Mouse (Mus musculus) CH12.LX (cell line): ENCODE results near the gene Ccl22. TPM values are rescaled to one million over a fixed set of nuclear protein-coding genes. Genes with fewer than 3 reads are reported as not detected.

Experiments used
- DNase-seq: peaks from one replicate; pipeline ENCODE4 v3.0.0-alpha.2; 2013; ENCODE audit errors: extremely low read depth
- H3K27ac ChIP-seq: 2 replicates; pipeline ENCODE4 v1.5.1; 2012; ENCODE audit warnings: low read depth, mild to moderate bottlenecking, control low read depth, moderate library complexity; ENCODE audit not compliant: insufficient read depth
- H3K27me3 ChIP-seq: replicated peaks from 2 replicates; pipeline ENCODE3; 2012; ENCODE audit warnings: inconsistent platforms
- H3K36me3 ChIP-seq, 2 experiments: replicated peaks in 1 of 2; 2 replicates each; pipeline versions ENCODE3 to v1.6.1; 2012; ENCODE audit warnings: inconsistent platforms in 1 of 2, low read length in 1 of 2, mild to moderate bottlenecking in 1 of 2, mixed read lengths in 1 of 2, moderate library complexity in 1 of 2; ENCODE audit not compliant: control insufficient read depth in 1 of 2, insufficient read depth in 1 of 2
- H3K4me1 ChIP-seq, 2 experiments: 2 replicates each; pipeline ENCODE4 v1.6.1; 2012; ENCODE audit warnings: inconsistent platforms in 1 of 2, moderate library complexity in 1 of 2; ENCODE audit not compliant: insufficient read depth in 2 of 2, control insufficient read depth in 1 of 2
- H3K4me2 ChIP-seq: 2 replicates; pipeline ENCODE4 v1.6.1; 2012; ENCODE audit warnings: low read depth, mild to moderate bottlenecking, control low read depth; ENCODE audit not compliant: poor library complexity, insufficient read depth, severe bottlenecking
- H3K4me3 ChIP-seq, 3 experiments: fragments of 150-350 bp in 1 of 3; sonication (generic) in 1 of 3; replicated peaks in 1 of 3; 2 replicates each; pipeline versions ENCODE3 to v1.5.1; 2011 to 2012; ENCODE audit warnings: low read depth in 2 of 3, low read length in 2 of 3, mild to moderate bottlenecking in 2 of 3, moderate library complexity in 2 of 3, control low read depth in 1 of 3, improper control_type of control experiment in 1 of 3, inconsistent platforms in 1 of 3, mixed read lengths in 1 of 3; ENCODE audit not compliant: poor library complexity in 1 of 3
- H3K79me2 ChIP-seq: replicated peaks from 2 replicates; pipeline ENCODE4 v1.6.1; 2012; ENCODE audit warnings: mild to moderate bottlenecking, moderate library complexity; ENCODE audit not compliant: control insufficient read depth, poor library complexity, insufficient read depth, severe bottlenecking; ENCODE audit errors: extremely low read depth
- H3K9ac ChIP-seq: 2 replicates; pipeline ENCODE4 v1.6.1; 2012; ENCODE audit warnings: low read depth, mild to moderate bottlenecking, control low read depth, moderate library complexity; ENCODE audit not compliant: insufficient read depth
- H3K9me3 ChIP-seq: replicated peaks from 2 replicates; pipeline ENCODE3; 2012; ENCODE audit warnings: low read length, inconsistent platforms, mixed read lengths
- BHLHE40 ChIP-seq: IDR thresholded peaks from 2 replicates; pipeline ENCODE4 v1.6.1; 2011; ENCODE audit warnings: mild to moderate bottlenecking, low read depth, low read length, improper control_type of control experiment
- CHD2 ChIP-seq: IDR thresholded peaks from 2 replicates; pipeline ENCODE4 v1.6.1; 2011; ENCODE audit warnings: low read length, improper control_type of control experiment
- CTCF ChIP-seq, 2 experiments: IDR thresholded peaks in 1 of 2; conservative IDR thresholded peaks in 1 of 2; 2 replicates each; pipeline ENCODE4 v1.5.1; 2011 to 2012; ENCODE audit warnings: low read depth in 2 of 2, low read length in 2 of 2, improper control_type of control experiment in 1 of 2, inconsistent platforms in 1 of 2, mild to moderate bottlenecking in 1 of 2, moderate library complexity in 1 of 2
- E2F4 ChIP-seq: IDR thresholded peaks from 2 replicates; pipeline ENCODE4 v1.6.1; 2011; ENCODE audit warnings: low read depth, low read length, improper control_type of control experiment; ENCODE audit not compliant: insufficient replicate concordance
- ELF1 ChIP-seq: IDR thresholded peaks from 2 replicates; pipeline ENCODE4 v1.6.1; 2014; ENCODE audit warnings: low read depth, mild to moderate bottlenecking, inconsistent platforms, low read length, improper control_type of control experiment
- EP300 ChIP-seq: IDR thresholded peaks from 2 replicates; pipeline ENCODE4 v1.6.1; 2011; ENCODE audit warnings: low read length, improper control_type of control experiment
- GABPA ChIP-seq: IDR thresholded peaks from 2 replicates; pipeline ENCODE4 v1.6.1; 2012; ENCODE audit warnings: low read depth, low read length, improper control_type of control experiment, inconsistent platforms; ENCODE audit not compliant: insufficient replicate concordance
- IRF4 ChIP-seq: IDR thresholded peaks from 2 replicates; pipeline ENCODE4 v1.6.1; 2014; ENCODE audit warnings: low read depth, mild to moderate bottlenecking, inconsistent platforms, low read length, improper control_type of control experiment
- JUN ChIP-seq: IDR thresholded peaks from 2 replicates; pipeline ENCODE4 v1.6.1; 2011; ENCODE audit warnings: low read depth, mild to moderate bottlenecking, low read length, improper control_type of control experiment, moderate library complexity; ENCODE audit not compliant: insufficient read depth
- JUND ChIP-seq: conservative IDR thresholded peaks from 2 replicates; pipeline ENCODE4 v1.6.1; 2011; ENCODE audit warnings: low read depth, low read length, improper control_type of control experiment
- KAT2A ChIP-seq: IDR thresholded peaks from 2 replicates; pipeline ENCODE4 v1.6.1; 2012; ENCODE audit warnings: low read length, improper control_type of control experiment, inconsistent platforms; ENCODE audit not compliant: insufficient replicate concordance
- MAFK ChIP-seq: IDR thresholded peaks from 2 replicates; pipeline ENCODE4 v1.6.1; 2011; ENCODE audit warnings: low read length, improper control_type of control experiment; ENCODE audit not compliant: insufficient replicate concordance
- MEF2A ChIP-seq: IDR thresholded peaks from 2 replicates; pipeline ENCODE4 v1.6.1; 2014; ENCODE audit warnings: low read depth, mild to moderate bottlenecking, inconsistent platforms, low read length, improper control_type of control experiment, borderline replicate concordance
- MXI1 ChIP-seq: IDR thresholded peaks from 2 replicates; pipeline ENCODE4 v1.6.1; 2011; ENCODE audit warnings: mild to moderate bottlenecking, low read depth, low read length, improper control_type of control experiment
- MYC ChIP-seq: IDR thresholded peaks from 2 replicates; pipeline ENCODE4 v1.6.1; 2011; ENCODE audit warnings: low read depth, mild to moderate bottlenecking, improper control_type of control experiment, low read length
- NELFE ChIP-seq: IDR thresholded peaks from 2 replicates; pipeline ENCODE4 v1.6.1; 2011; ENCODE audit warnings: low read depth, low read length, improper control_type of control experiment
- NRF1 ChIP-seq: IDR thresholded peaks from 2 replicates; pipeline ENCODE4 v1.6.1; 2014; ENCODE audit warnings: low read depth, mild to moderate bottlenecking, inconsistent platforms, low read length, improper control_type of control experiment, moderate library complexity
- POLR2A ChIP-seq: IDR thresholded peaks from 2 replicates; pipeline ENCODE4 v1.6.1; 2011; ENCODE audit warnings: low read depth, mild to moderate bottlenecking, improper control_type of control experiment, low read length
- POLR2AphosphoS2 ChIP-seq: IDR thresholded peaks from 2 replicates; pipeline ENCODE4 v1.6.1; 2011; ENCODE audit warnings: low read depth, low read length, improper control_type of control experiment
- RAD21 ChIP-seq: IDR thresholded peaks from 2 replicates; pipeline ENCODE4 v1.6.1; 2011; ENCODE audit warnings: low read depth, mild to moderate bottlenecking, low read length, improper control_type of control experiment, moderate library complexity
- RCOR1 ChIP-seq: conservative IDR thresholded peaks from 2 replicates; pipeline ENCODE4 v1.6.1; 2012; ENCODE audit warnings: low read depth, mild to moderate bottlenecking, inconsistent platforms, low read length, improper control_type of control experiment
- SMC3 ChIP-seq: IDR thresholded peaks from 2 replicates; pipeline ENCODE4 v1.6.1; 2011; ENCODE audit warnings: low read depth, low read length, improper control_type of control experiment
- TBP ChIP-seq: conservative IDR thresholded peaks from 2 replicates; pipeline ENCODE4 v1.6.1; 2011; ENCODE audit warnings: low read depth, low read length, improper control_type of control experiment
- TCF12 ChIP-seq: IDR thresholded peaks from 2 replicates; pipeline ENCODE4 v1.6.1; 2014; ENCODE audit warnings: low read depth, mild to moderate bottlenecking, inconsistent platforms, low read length, improper control_type of control experiment
- USF1 ChIP-seq: IDR thresholded peaks from 2 replicates; pipeline ENCODE4 v1.6.1; 2014; ENCODE audit warnings: low read depth, mild to moderate bottlenecking, inconsistent platforms, low read length, improper control_type of control experiment
- ZKSCAN1 ChIP-seq: IDR thresholded peaks from 2 replicates; pipeline ENCODE4 v1.6.1; 2012; ENCODE audit warnings: low read depth, inconsistent platforms, low read length, improper control_type of control experiment, borderline replicate concordance
- ZMIZ1 ChIP-seq: IDR thresholded peaks from 2 replicates; pipeline ENCODE4 v1.6.1; 2012; ENCODE audit warnings: low read depth, mild to moderate bottlenecking, inconsistent platforms, low read length, improper control_type of control experiment
- ZNF384 ChIP-seq: IDR thresholded peaks from 2 replicates; pipeline ENCODE4 v1.6.1; 2012; ENCODE audit warnings: low read depth, low read length, improper control_type of control experiment, inconsistent platforms
- dilution Hi-C: fragments of 300-500 bp; cut with MboI; formaldehyde crosslinking; loops from 2 replicates; pipeline ENCODE4 v1.14.3; 2020; ENCODE audit warnings: low sequenced_read_pairs; ENCODE audit not compliant: extremely low pct_unique_long_range_greater_than_20kb, extremely low pct_ligation_motif_present
- in situ Hi-C: fragments of 300-500 bp; cut with MboI; formaldehyde crosslinking; loops from 3 replicates; pipeline ENCODE4 v1.14.3; 2019; ENCODE audit warnings: low sequenced_read_pairs, low pct_ligation_motif_present, low pct_unique_long_range_greater_than_20kb, mixed read lengths
- polyA plus RNA-seq: library from polyadenylated mRNA; unstranded; fragments of >175 nt; gene quantifications from 2 replicates; pipeline ENCODE4 v1.2.1, GENCODE M21; 2012; ENCODE audit warnings: low read depth; ENCODE audit not compliant: insufficient read length
- total RNA-seq, 2 experiments: library from RNA; depleted of rRNA; stranded (reverse); fragments of 300-350 nt in 1 of 2; fragments of >200 nt in 1 of 2; gene quantifications; 2 replicates each; pipeline ENCODE4 v1.2.3; 2012 to 2014

The Ccl22 gene
- total and polyA plus RNA-seq, 3 experiments, result 1,396 to 4,546 (median 3,114) TPM

DNA sequence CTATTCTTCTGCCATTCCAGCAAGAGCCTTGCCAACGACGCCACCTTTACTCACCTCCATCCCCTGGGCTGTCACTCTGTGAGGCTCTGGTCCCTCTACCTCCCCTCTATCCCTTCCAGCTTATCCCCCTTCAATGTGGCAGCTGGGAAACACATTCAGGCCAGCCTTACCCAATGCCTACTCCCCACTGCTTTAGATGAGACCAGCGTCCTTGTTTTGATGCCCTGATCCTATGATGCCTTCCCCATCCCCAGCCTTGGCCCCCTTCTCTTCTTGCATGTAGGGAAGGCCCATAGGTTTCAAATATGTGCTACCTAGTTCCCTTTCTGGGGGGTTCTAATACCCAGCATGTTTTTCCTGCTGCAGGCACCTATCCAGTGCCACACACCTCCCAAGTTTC is 4.6 kb downstream of the Ccl22 start:
- H3K27ac ChIP-seq, result peak overlapping the region; percentile 90
- peak overlapping the region in 2 of 3 experiments; percentile 12 to 14 for H3K4me3 ChIP-seq
- dilution Hi-C loops, result no loop called here
- TF ChIP-seq POLR2AphosphoS2 (peak; percentile 47), CHD2 (0 out of 2 replicates have a peak, but pooled peaks have one; percentile 16), RAD21 (no peak)
- peaks cover 11 to 41% of the 10 kb centered on the region in 2 experiments for H3K4me1 ChIP-seq
- peaks cover 62 to 84% of the 10 kb centered on the region in 2 experiments for H3K36me3 ChIP-seq
- DNase-seq, result no peak
- peak overlapping the region; percentile 92; the same call in 1 of the 2 replicates for H3K9ac ChIP-seq
- in situ Hi-C loops, result no loop called here
- H3K79me2 ChIP-seq, result peaks cover 25% of the 10 kb centered on the region
- H3K27me3 ChIP-seq, result no peaks in the 10 kb centered on the region
- peak overlapping the region; percentile 31; the same call in 1 of the 2 replicates for H3K4me2 ChIP-seq
- H3K9me3 ChIP-seq, result peaks cover 6% of the 10 kb centered on the region

DNA sequence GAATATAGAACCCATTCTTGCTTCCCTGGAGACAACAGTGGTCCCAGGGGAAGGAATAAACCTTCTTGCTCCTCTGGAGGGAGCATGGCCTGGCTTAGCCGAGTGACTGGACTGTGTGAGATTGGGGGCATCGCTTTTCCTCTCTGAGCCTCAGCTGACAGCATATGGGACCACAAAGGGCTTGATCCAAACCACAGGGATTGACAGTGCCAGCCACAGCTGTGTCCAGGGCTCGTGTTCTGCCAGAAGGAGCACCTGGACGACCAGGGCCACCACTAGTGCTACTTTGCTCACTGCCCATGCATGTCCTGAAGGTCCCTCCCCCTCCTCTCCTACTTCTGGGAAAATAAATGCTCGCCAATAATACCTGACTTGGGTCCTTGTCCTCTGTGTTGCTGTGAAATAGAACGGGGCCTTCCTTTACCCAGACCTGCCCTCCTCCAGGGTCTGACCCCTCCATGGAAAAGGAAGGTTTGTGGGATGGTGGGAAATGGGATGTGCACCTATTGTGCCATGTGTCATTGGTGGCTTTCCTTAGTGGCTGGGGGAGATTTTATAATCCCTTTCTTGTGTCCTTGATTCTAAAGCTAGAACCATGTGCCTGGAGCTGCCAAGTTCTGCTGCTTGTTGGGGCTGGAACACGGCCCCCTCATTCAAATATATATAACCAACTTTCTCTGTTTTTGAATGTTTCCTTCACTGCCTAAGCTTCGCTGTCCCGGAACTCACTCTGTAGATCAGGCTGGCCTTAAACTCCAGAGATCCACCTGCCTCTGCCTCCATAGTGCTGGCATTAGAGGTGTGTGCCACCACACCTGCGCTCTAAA is 5.8 kb downstream of the Ccl22 start:
- no peak overlapping the region for H3K9ac ChIP-seq
- H3K27ac ChIP-seq, result peak overlapping the region; percentile 49
- dilution Hi-C loops, result no loop called here
- in situ Hi-C loops, result no loop called here
- peaks cover 8% of the 10 kb centered on the region for H3K9me3 ChIP-seq
- H3K79me2 ChIP-seq, result peaks cover 19% of the 10 kb centered on the region
- no peaks in the 10 kb centered on the region for H3K27me3 ChIP-seq
- peaks cover 69 to 90% of the 10 kb centered on the region in 2 experiments for H3K36me3 ChIP-seq
- H3K4me1 ChIP-seq, result peaks cover 11 to 38% of the 10 kb centered on the region in 2 experiments
- no peak for DNase-seq
- H3K4me3 ChIP-seq, result no peak overlapping the region
- TF ChIP-seq NELFE (peak; percentile 21; the same call in 1 of the 2 replicates), CHD2 (peak; percentile 58), JUND (no peak), ELF1 (peak; percentile 16; the same call in 1 of the 2 replicates), CTCF (conservative IDR thresholded peaks at IDR 0.05 in 1 of 2, IDR thresholded peaks at IDR 0.05 in 1 of 2; ENCODE audit: low read depth in 2 of 2, low read length in 2 of 2) (no peak), E2F4 (no peak), ZMIZ1 (peak; percentile 70), BHLHE40 (peak; percentile 14; the same call in 1 of the 2 replicates), MAFK (no peak), KAT2A (no peak), MEF2A (no peak), MXI1 (no peak; the same call in 1 of the 2 replicates), USF1 (no peak), NRF1 (no peak), MYC (no peak), IRF4 (no peak), SMC3 (no peak), ZNF384 (no peak), JUN (no peak), EP300 (no peak), POLR2A (peak; percentile 55; the same call in 1 of the 2 replicates), TCF12 (no peak), TBP (no peak), POLR2AphosphoS2 (peak; percentile 78), GABPA (no peak), ZKSCAN1 (no peak), RCOR1 (peak; percentile 3; the same call in 1 of the 2 replicates)
- TF ChIP-seq, all 38 proteins: peak for 8
- H3K4me2 ChIP-seq, result no peak overlapping the region
